Comparison of ENCODE assay signal across 13 mouse cellular contexts in the genomic region with DNA sequence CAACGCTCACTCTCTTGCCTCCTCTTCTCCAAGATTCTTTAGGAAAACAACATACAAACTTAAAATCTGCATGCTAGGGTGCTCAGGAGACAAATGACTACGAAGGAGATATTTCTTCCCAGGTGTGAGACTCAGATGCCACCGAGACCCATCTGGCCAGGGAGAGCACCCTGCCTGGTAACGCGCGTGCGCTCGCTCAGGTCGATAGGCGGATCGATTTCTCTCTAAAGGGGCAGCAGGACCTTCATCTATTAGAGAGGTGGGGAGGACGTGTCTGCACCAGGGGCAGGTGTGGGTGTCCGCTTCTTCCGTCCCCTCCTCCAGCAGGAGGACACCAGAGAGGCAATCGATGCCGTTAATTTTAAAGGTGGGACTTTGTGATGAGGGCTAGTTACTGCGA. TPM values are rescaled to one million over a fixed set of nuclear protein-coding genes. Genes with fewer than 3 reads are reported as not detected.
DNase-seq lines count a peak whose midpoint lies in the region; ATAC-seq lines count a peak whose summit lies in the region.
"Had no signal": no experiment of that assay in that cellular context is flagged by ENCODE, and none has a peak within 500 bp of the region (broad histone marks: within the 10 kb centered on the region; RNA-seq: fewer than 3 reads in every experiment).

No protein-coding gene starts in this region.

- no peak for DNase-seq in heart, postnatal 14 days
- no peak for DNase-seq in embryonic facial prominence, embryonic 10.5 days (ENCODE audit: low spot score)
- no peak for DNase-seq in hindbrain, embryonic 14.5 days (ENCODE audit: low spot score)
- peak; percentile 33 for DNase-seq in midbrain, embryonic 14.5 days
- DNase-seq in spleen, postnatal 36 days (ENCODE audit: low spot score in 2 of 2), result no peak
- no peak for DNase-seq in layer of hippocampus, postnatal 10 days (ENCODE audit: low spot score in 2 of 2)
- DNase-seq: cerebellum, adult 9-11 months; gastrocnemius, postnatal 14 days; layer of hippocampus, adult 9-11 months; liver; lung, postnatal 36 days had no signal

- WGBS in heart, embryonic 14.5 days, result 3% methylated on average over 17 of the region's 17 CpGs
- WGBS in embryonic facial prominence, embryonic 10.5 days, result under 1% methylated on average over 17 of the region's 17 CpGs
- 1% methylated on average over 17 of the region's 17 CpGs for WGBS in hindbrain, embryonic 14.5 days
- WGBS in midbrain, embryonic 14.5 days, result 4% methylated on average over 17 of the region's 17 CpGs

- peak overlapping the region; percentile 18 for H3K4me2 ChIP-seq in heart, embryonic 14.5 days (ENCODE audit: low read length)
- H3K4me2 ChIP-seq in hindbrain, embryonic 14.5 days (replicated peaks), result peak overlapping the region; percentile 31
- peak overlapping the region; percentile 55 for H3K4me2 ChIP-seq in midbrain, embryonic 14.5 days (ENCODE audit: low read length)

- no peaks in the 10 kb centered on the region for H3K36me3 ChIP-seq in heart, embryonic 14.5 days (ENCODE audit: control insufficient read depth, insufficient read depth, low read length)
- H3K36me3 ChIP-seq in embryonic facial prominence, embryonic 10.5 days (replicated peaks), result no peaks in the 10 kb centered on the region
- no peaks in the 10 kb centered on the region for H3K36me3 ChIP-seq in hindbrain, embryonic 14.5 days (replicated peaks; ENCODE audit: control insufficient read depth, insufficient read depth)
- H3K36me3 ChIP-seq in midbrain, embryonic 14.5 days (ENCODE audit: control insufficient read depth, insufficient read depth, low read length), result no peaks in the 10 kb centered on the region

- peaks cover 3 to 6% of the 10 kb centered on the region in 2 experiments; a peak in 3 of 4 replicates for H3K4me1 ChIP-seq in heart, embryonic 14.5 days (ENCODE audit: control insufficient read depth in 2 of 2, insufficient read depth in 2 of 2, low read length in 2 of 2)
- H3K4me1 ChIP-seq in embryonic facial prominence, embryonic 10.5 days, result peaks cover 18% of the 10 kb centered on the region
- 0 out of 2 replicates have a peak, but pooled peaks cover 2% of the 10 kb centered on the region for H3K4me1 ChIP-seq in hindbrain, embryonic 14.5 days (replicated peaks; ENCODE audit: control insufficient read depth, insufficient read depth, low read length)
- H3K4me1 ChIP-seq in midbrain, embryonic 14.5 days (ENCODE audit: control insufficient read depth, insufficient read depth, low read length), result peaks cover 31% of the 10 kb centered on the region; the same call in 1 of the 2 replicates

- peaks cover 95% of the 10 kb centered on the region for H3K27me3 ChIP-seq in heart, embryonic 14.5 days (ENCODE audit: control insufficient read depth, insufficient read depth, low read length)
- H3K27me3 ChIP-seq in embryonic facial prominence, embryonic 10.5 days (replicated peaks; ENCODE audit: low read depth, poor library complexity, severe bottlenecking), result peaks cover 99% of the 10 kb centered on the region
- H3K27me3 ChIP-seq in hindbrain, embryonic 14.5 days (ENCODE audit: control insufficient read depth, insufficient read depth, low read length), result peaks cover 91% of the 10 kb centered on the region
- peaks cover 51% of the 10 kb centered on the region for H3K27me3 ChIP-seq in midbrain, embryonic 14.5 days (ENCODE audit: control insufficient read depth, insufficient read depth, low read length)

- no peak for ATAC-seq in heart, embryonic 14.5 days (ENCODE audit: insufficient number of reproducible peaks, insufficient read depth, low FRiP score, low read depth)
- 0 out of 2 replicates have a peak, but pooled peaks have one; percentile 16 for ATAC-seq in hindbrain, embryonic 14.5 days (ENCODE audit: low FRiP score)
- ATAC-seq in midbrain, embryonic 14.5 days (ENCODE audit: low FRiP score, low TSS enrichment), result 0 out of 2 replicates have a peak, but pooled peaks have one; percentile 22

- intact Hi-C loops in heart, postnatal 14 days (cut with DNase I), result no loop called here

- no peak overlapping the region for H3K9ac ChIP-seq in heart, embryonic 14.5 days (ENCODE audit: low read length)
- H3K9ac ChIP-seq in hindbrain, embryonic 14.5 days, result no peak overlapping the region
- H3K9ac ChIP-seq in midbrain, embryonic 14.5 days (replicated peaks; ENCODE audit: low read length), result peak overlapping the region; percentile 34; the same call in 1 of the 2 replicates

- H3K9me3 ChIP-seq in heart, embryonic 14.5 days (ENCODE audit: control insufficient read depth, low read length), result no peaks in the 10 kb centered on the region
- no peaks in the 10 kb centered on the region for H3K9me3 ChIP-seq in embryonic facial prominence, embryonic 10.5 days
- no peaks in the 10 kb centered on the region for H3K9me3 ChIP-seq in hindbrain, embryonic 14.5 days (ENCODE audit: control insufficient read depth, low read length)
- no peaks in the 10 kb centered on the region for H3K9me3 ChIP-seq in midbrain, embryonic 14.5 days (ENCODE audit: control insufficient read depth, low read length)

- no peak overlapping the region for H3K27ac ChIP-seq in heart, embryonic 14.5 days (replicated peaks in 1 of 2; ENCODE audit: control insufficient read depth in 1 of 2, insufficient read depth in 1 of 2, low read depth in 2 of 2, low read length in 2 of 2)
- no peak overlapping the region for H3K27ac ChIP-seq in embryonic facial prominence, embryonic 10.5 days (replicated peaks)
- no peak overlapping the region for H3K27ac ChIP-seq in hindbrain, embryonic 14.5 days
- peak overlapping the region; percentile 78 for H3K27ac ChIP-seq in midbrain, embryonic 14.5 days (replicated peaks; ENCODE audit: low read depth, low read length)

- H3K4me3 ChIP-seq in heart, embryonic 14.5 days (ENCODE audit: control insufficient read depth in 1 of 2, insufficient read depth in 1 of 2, low read depth in 1 of 2, low read length in 2 of 2), result peak overlapping the region in 1 of 2 experiments; percentile 15; a peak in 2 of 4 replicates
- H3K4me3 ChIP-seq in embryonic facial prominence, embryonic 10.5 days, result peak overlapping the region; percentile 31
- H3K4me3 ChIP-seq in hindbrain, embryonic 14.5 days (replicated peaks; ENCODE audit: low read length), result peak overlapping the region; percentile 6; the same call in 1 of the 2 replicates
- peak overlapping the region; percentile 24 for H3K4me3 ChIP-seq in midbrain, embryonic 14.5 days (replicated peaks; ENCODE audit: low read depth, low read length)

RNA-seq across cellular contexts. Expression of a gene that starts 7.7 kb away (rescaled TPM):
- not detected in 2 replicates for polyA plus RNA-seq in heart, embryonic 14.5 days (2014; fragmentation: Nextera tagmentation; extraction: Ambion mirVana)
- not detected for total RNA-seq in heart, postnatal 14 days (2021)
- polyA plus RNA-seq in embryonic facial prominence, embryonic 10.5 days (2016; fragmentation: Nextera tagmentation; extraction: Ambion mirVana), result 0.05 TPM in 1 of 2 replicates, not detected in the other
- polyA plus RNA-seq in hindbrain, embryonic 14.5 days (2014; fragmentation: Nextera tagmentation; extraction: Ambion mirVana), result 0.07 and 0.98 TPM in 2 replicates
- 3.8 TPM in 2 replicates for polyA plus RNA-seq in midbrain, embryonic 14.5 days (2014; fragmentation: Nextera tagmentation; extraction: Ambion mirVana)
- total RNA-seq in layer of hippocampus, postnatal 10 days (2021), result under 1 TPM; 0.11 to 0.14 TPM
- total RNA-seq: CH12.LX had no signal
